Mouse (Mus musculus) T-helper 2 cell (primary cell): ENCODE results near the gene Dnajb8.

Experiments used
- in situ Hi-C: fragments of 300-600 bp; cut with MboI, MseI; formaldehyde crosslinking; loops from one replicate; pipeline ENCODE4 v1.15.1; 2025; ENCODE audit warnings: high pct_unique_total_duplicates

Dnajb8 gene

GRCm38 (mm10) chr6:88221968-88222367 is at the start of gene Dnajb8:
Dnajb8 (plus strand) TSS chr6:88222268.
- in situ Hi-C loops = no loop called here

DNA sequence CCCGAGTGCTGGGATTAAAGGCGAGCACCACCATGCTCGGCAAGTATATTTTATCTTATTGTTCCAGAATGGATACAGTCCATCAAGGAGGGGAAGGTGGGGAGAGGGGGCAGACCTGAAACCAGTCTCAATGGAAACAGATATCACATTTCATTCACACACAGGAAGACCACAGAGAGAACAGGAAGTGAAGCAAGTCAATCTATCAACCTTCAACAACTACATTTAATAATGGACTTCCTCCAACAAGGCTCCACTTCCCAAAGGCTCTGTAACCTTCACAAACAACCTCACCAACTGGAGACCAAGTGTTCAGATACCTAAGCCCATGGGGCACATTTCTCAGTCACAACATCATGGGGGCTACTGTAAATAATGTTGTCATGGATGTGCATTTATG is 47.9 kb upstream of the Dnajb8 start:
- in situ Hi-C loops = no loop called here

- in situ Hi-C loops = no loop called here
Observed at GRCm38 (mm10) chr6:88174676-88175075, 47.4 kb upstream of the Dnajb8 start.

GRCm38 (mm10) chr6:88184671-88185070 is 37.4 kb upstream of the Dnajb8 start:
- in situ Hi-C loops = loop anchor here (5.0 kb wide), 1 partner anchor 318 kb away; no protein-coding TSS in a partner anchor

GRCm38 (mm10) chr6:88188148-88188547 is 33.9 kb upstream of the Dnajb8 start:
- in situ Hi-C loops = loop anchor here (5.0 kb wide), 1 partner anchor 314 kb away; no protein-coding TSS in a partner anchor

DNA sequence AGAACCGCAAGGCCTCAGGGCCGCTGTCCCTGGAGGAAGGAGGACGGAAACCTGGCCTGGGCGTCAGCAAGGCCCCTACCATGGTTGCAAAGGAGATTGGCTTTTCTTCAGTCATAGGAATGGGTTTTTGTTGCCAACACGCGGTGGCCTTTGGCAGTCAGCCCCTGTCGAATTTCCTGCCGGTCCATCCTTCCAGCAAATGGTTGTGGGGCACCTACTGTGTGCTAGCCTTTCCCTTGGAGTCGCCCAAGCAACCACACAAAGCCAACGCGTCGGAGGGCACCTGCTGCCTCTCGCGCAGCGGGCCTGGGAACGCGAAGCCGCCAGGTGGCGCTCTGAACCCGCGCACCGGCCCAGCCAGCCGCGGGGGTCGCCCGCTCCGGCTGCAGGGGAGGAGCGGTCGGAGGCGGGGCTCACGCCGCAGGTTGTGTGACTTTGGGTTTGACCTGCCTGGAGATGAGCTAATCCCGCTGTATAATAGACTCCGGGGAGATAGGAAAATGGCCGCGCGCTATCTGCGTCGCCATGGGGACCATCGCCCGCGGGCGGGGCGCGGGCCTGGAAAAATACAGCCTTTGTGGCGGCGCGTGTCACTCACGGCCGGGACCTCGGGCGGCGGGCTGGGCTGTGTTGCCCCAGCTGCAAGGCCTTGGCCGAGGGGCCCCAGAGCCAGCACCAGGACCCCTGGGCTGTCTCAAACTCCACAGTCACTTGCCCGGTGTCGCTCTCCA is 32.6 kb upstream of the Dnajb8 start:
- in situ Hi-C loops = loop anchor here (5.0 to 10.0 kb wide), 2 partner anchors 313 to 645 kb away; no protein-coding TSS in a partner anchor

DNA sequence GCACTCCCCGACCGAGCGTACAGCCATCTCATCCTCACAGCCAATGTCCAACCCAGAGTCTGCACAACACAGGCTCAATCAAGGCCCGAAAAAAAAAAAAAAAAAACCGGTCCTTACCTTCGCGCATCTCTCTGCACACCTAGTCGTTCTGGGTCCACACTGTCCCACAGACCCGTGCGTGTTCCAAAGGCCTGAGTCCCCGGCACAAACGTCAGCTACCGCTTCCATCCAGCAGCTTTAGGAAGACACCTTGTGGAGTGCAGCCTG is 32.1 kb upstream of the Dnajb8 start:
- in situ Hi-C loops = loop anchor here (10.0 kb wide), 1 partner anchor 645 kb away; no protein-coding TSS in a partner anchor

- in situ Hi-C loops = loop anchor here (10.0 kb wide), 1 partner anchor 644 kb away; no protein-coding TSS in a partner anchor
Observed at GRCm38 (mm10) chr6:88190310-88191023, 31.6 kb upstream of the Dnajb8 start.

DNA sequence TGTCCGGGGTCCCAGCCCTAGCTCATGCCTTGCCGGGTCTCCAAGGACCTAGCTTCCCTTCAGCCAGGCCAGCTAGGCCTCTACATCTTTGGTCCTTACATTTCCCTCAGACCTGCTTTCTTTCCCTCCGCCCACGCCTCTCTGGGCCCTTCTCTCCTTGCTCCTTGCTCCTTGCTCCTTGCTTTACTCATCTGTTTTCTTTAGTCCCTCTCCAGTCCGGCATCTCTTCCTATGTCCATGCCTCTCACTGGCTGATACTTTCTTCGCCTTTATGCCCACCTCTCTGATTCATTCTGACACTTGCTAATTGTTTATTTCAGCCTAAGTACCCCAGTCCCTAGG is 31.1 kb upstream of the Dnajb8 start:
- in situ Hi-C loops = loop anchor here (10.0 kb wide), 1 partner anchor 644 kb away; no protein-coding TSS in a partner anchor

- in situ Hi-C loops = loop anchor here (10.0 kb wide), 1 partner anchor 643 kb away; no protein-coding TSS in a partner anchor
Observed at GRCm38 (mm10) chr6:88191411-88192070, 30.5 kb upstream of the Dnajb8 start.

- in situ Hi-C loops = loop anchor here (10.0 kb wide), 1 partner anchor 642 kb away; no protein-coding TSS in a partner anchor
Observed at GRCm38 (mm10) chr6:88192756-88193155, 29.3 kb upstream of the Dnajb8 start.

DNA sequence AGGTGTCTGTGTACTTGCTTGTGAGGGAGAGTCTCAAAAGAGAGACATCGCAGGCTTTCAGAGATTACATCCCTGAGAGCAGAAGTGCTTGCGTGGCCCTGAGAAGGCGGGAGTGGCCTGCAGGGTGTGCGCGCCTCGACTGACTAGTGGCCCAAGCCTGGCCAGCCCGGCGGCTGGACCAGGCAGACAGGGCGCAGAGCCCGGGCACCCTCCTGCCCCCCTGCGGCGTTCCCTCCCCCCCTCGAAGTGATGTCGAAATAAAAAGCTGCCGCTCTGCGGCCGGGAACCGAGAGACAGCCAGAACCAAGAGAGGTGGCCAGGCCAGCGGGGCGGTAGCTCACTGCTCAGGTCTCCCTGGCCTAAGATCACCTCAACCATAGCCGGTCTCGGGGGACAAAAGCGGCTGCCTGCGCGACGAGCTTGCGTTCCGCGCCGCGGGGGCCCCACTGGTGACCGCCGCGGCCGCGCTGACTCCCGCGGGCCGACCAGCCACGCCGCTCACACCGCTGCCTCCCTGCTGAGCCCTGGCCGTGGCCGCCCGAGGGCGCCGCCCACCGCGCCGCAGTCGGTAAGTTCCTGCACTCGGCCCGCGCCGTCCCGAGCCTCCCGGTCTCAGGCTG is 28.5 kb upstream of the Dnajb8 start, which contains the start of gene Gata2:
TSS of gene Gata2 (plus strand) at position 459 of the 620 bp plus-strand sequence.
- in situ Hi-C loops = loop anchor here (10.0 kb wide), 1 partner anchor 641 kb away; no protein-coding TSS in a partner anchor

GRCm38 (mm10) chr6:88194053-88194977 is 27.8 kb upstream of the Dnajb8 start:
- in situ Hi-C loops = loop anchor here (10.0 kb wide), 1 partner anchor 640 kb away; no protein-coding TSS in a partner anchor

- in situ Hi-C loops = loop anchor here (10.0 kb wide), 1 partner anchor 640 kb away; no protein-coding TSS in a partner anchor
Observed at GRCm38 (mm10) chr6:88194978-88195325, 27.1 kb upstream of the Dnajb8 start.

DNA sequence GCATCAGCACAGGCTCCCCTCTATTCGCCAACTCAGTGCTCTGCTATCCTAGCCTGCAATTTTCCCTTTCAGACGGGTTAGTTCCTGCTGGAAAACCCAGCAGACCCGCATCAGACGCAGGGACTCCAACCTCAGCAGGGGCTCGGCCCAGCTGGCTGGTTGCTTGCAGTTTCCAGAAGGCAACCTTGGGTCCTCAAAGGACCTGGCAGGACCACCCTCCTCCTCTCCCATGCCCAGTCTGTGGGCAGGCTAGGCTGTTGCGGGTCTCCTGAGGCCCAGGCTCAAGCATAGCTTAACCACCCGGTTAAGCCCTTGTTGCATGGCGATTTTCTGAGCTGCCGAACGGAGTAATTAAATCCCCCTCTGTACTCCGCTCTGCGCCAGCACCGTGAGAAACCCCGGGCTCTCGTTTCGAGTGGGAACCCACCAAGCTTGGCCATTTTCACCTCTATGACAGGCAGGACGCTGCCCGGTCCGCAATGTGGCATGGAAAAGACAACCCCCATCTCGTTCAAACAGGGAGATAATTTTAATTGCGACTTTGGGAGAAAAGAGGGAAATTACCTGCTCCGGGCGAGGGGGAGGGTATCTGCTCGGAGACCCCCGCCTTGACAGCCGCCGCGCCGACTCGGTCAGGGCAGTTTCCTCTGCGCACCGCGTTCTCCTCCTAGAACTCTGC is 25.9 kb upstream of the Dnajb8 start:
- in situ Hi-C loops = loop anchor here (10.0 kb wide), 1 partner anchor 639 kb away; no protein-coding TSS in a partner anchor

- in situ Hi-C loops = loop anchor here (10.0 kb wide), 1 partner anchor 638 kb away; no protein-coding TSS in a partner anchor
Observed at GRCm38 (mm10) chr6:88196733-88197312, 25.2 kb upstream of the Dnajb8 start.

DNA sequence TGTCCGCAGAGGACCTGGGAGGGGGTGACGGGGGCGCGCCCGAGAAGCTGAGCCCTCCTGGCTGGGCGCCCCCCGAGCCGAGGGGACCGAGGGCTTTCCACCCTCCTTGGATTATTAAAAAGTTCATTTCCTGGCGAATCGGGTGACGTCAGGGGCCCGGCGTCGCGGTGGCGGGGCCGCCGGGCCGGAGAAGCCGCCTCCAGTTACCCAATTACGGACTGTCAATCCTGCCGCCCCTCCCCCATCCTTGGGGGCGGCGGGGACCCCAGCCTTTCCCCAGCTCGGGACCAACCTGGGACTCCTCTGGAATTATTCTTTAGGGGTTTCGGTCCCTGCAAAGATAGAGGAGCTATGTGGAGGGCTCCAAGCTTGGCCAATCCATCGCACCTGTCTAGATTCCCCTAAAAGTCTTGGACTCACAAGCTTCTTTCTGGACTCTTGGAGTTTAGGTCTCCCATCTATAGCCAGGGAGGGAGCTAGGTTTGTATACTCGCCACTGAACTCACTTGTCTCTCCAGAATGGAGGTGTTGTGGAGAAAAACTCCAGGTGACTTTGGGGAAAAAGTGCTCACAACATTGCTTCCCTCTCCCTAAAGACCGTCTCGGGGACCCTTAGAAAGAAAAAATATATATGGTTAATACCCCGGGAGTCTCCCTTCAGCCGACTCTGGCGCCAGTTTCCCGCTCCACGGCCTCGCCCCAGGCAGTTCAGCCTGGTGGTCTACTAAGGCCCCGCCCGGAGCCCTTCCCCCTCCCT is 24.6 kb upstream of the Dnajb8 start:
- in situ Hi-C loops = loop anchor here (10.0 kb wide), 1 partner anchor 637 kb away; no protein-coding TSS in a partner anchor
